Mouse (Mus musculus): ENCODE measurements at regions not wholly inside any gene's neighbourhood (a gene's known extent, or its start where the extent isn't known, plus 50 kb on each side); places are given as distances from the start of the nearest gene placed in this dataset.

GRCm38 (mm10) chr12:71433549-71434200 is 124.0 kb downstream of the Dact1 start:
- H3K27ac ChIP-seq: no peak overlapping the region
- no peak for ATAC-seq (ENCODE audit: low FRiP score, low read depth)
- no peaks in the 10 kb centered on the region for H3K9me3 ChIP-seq
- no peaks in the 10 kb centered on the region for H3K36me3 ChIP-seq
- no peak overlapping the region for H3K4me3 ChIP-seq
- H3K4me1 ChIP-seq: peaks cover 27% of the 10 kb centered on the region
- H3K4me2 ChIP-seq (replicated peaks): no peak overlapping the region
- H3K27me3 ChIP-seq (replicated peaks): no peaks in the 10 kb centered on the region
- 22% methylated on average over 9 of the region's 9 CpGs for WGBS
- no peak overlapping the region for H3K9ac ChIP-seq

GRCm38 (mm10) chr12:71438254-71438653 is 128.6 kb downstream of the Dact1 start:
- Histone ChIP-seq H3K9ac (no peak overlapping the region), H3K27ac (no peak overlapping the region), H3K9me3 (no peaks in the 10 kb centered on the region), H3K27me3 (replicated peaks) (no peaks in the 10 kb centered on the region), H3K4me1 (peaks cover 15% of the 10 kb centered on the region), H3K4me2 (replicated peaks) (no peak overlapping the region), H3K36me3 (no peaks in the 10 kb centered on the region), H3K4me3 (no peak overlapping the region)
- WGBS: 46% methylated on average over 6 of the region's 6 CpGs
- ATAC-seq (ENCODE audit: low FRiP score, low read depth): no peak

- Histone ChIP-seq H3K4me1 (no peaks in the 10 kb centered on the region), H3K9me3 (no peaks in the 10 kb centered on the region), H3K27ac (no peak overlapping the region), H3K36me3 (no peaks in the 10 kb centered on the region), H3K27me3 (replicated peaks) (no peaks in the 10 kb centered on the region), H3K4me2 (replicated peaks) (no peak overlapping the region), H3K4me3 (no peak overlapping the region), H3K9ac (no peak overlapping the region)
- ATAC-seq (ENCODE audit: low FRiP score, low read depth): no peak
- WGBS: 90% methylated on average over 3 of the region's 3 CpGs
Measured at GRCm38 (mm10) chr12:71440863-71441262, 131.2 kb downstream of the Dact1 start.

- Histone ChIP-seq H3K4me3 (no peak overlapping the region), H3K4me2 (replicated peaks) (no peak overlapping the region), H3K27me3 (replicated peaks) (no peaks in the 10 kb centered on the region), H3K27ac (no peak overlapping the region), H3K4me1 (no peaks in the 10 kb centered on the region), H3K36me3 (no peaks in the 10 kb centered on the region), H3K9me3 (no peaks in the 10 kb centered on the region), H3K9ac (no peak overlapping the region)
- WGBS: 96% methylated on average over 5 of the region's 5 CpGs
- no peak for ATAC-seq (ENCODE audit: low FRiP score, low read depth)
Measured at GRCm38 (mm10) chr12:71441272-71441671, 131.6 kb downstream of the Dact1 start.

- WGBS: 84% methylated on average over 8 of the region's 8 CpGs
- H3K4me3 ChIP-seq: no peak overlapping the region
- no peaks in the 10 kb centered on the region for H3K27me3 ChIP-seq (replicated peaks)
- no peaks in the 10 kb centered on the region for H3K36me3 ChIP-seq
- no peak overlapping the region for H3K9ac ChIP-seq
- H3K9me3 ChIP-seq: no peaks in the 10 kb centered on the region
- no peak overlapping the region for H3K4me2 ChIP-seq (replicated peaks)
- no peaks in the 10 kb centered on the region for H3K4me1 ChIP-seq
- H3K27ac ChIP-seq: no peak overlapping the region
- no peak for ATAC-seq (ENCODE audit: low FRiP score, low read depth)
Measured at GRCm38 (mm10) chr12:71446177-71446891, 136.7 kb downstream of the Dact1 start.

GRCm38 (mm10) chr12:71446892-71447268 is 137.2 kb downstream of the Dact1 start:
- no peaks in the 10 kb centered on the region for H3K36me3 ChIP-seq
- no peak overlapping the region for H3K27ac ChIP-seq
- no peak overlapping the region for H3K4me2 ChIP-seq (replicated peaks)
- ATAC-seq (ENCODE audit: low FRiP score, low read depth): no peak
- H3K4me1 ChIP-seq: no peaks in the 10 kb centered on the region
- no peaks in the 10 kb centered on the region for H3K9me3 ChIP-seq
- no peak overlapping the region for H3K4me3 ChIP-seq
- WGBS: 23% methylated on average over 7 of the region's 7 CpGs
- no peak overlapping the region for H3K9ac ChIP-seq
- H3K27me3 ChIP-seq (replicated peaks): no peaks in the 10 kb centered on the region

GRCm38 (mm10) chr12:71449032-71449431 is 139.3 kb downstream of the Dact1 start:
- no peak for ATAC-seq (ENCODE audit: low FRiP score, low read depth)
- 77% methylated on average over 3 of the region's 3 CpGs for WGBS
- H3K36me3 ChIP-seq: no peaks in the 10 kb centered on the region
- no peak overlapping the region for H3K4me3 ChIP-seq
- no peaks in the 10 kb centered on the region for H3K27me3 ChIP-seq (replicated peaks)
- H3K27ac ChIP-seq: no peak overlapping the region
- H3K9me3 ChIP-seq: no peaks in the 10 kb centered on the region
- H3K4me1 ChIP-seq: no peaks in the 10 kb centered on the region
- H3K9ac ChIP-seq: no peak overlapping the region
- no peak overlapping the region for H3K4me2 ChIP-seq (replicated peaks)

- Histone ChIP-seq H3K4me1 (no peaks in the 10 kb centered on the region), H3K36me3 (no peaks in the 10 kb centered on the region), H3K27ac (no peak overlapping the region), H3K9me3 (no peaks in the 10 kb centered on the region), H3K4me2 (replicated peaks) (no peak overlapping the region), H3K4me3 (no peak overlapping the region), H3K9ac (no peak overlapping the region), H3K27me3 (replicated peaks) (no peaks in the 10 kb centered on the region)
- WGBS: 75% methylated on average over 4 of the region's 4 CpGs
- ATAC-seq (ENCODE audit: low FRiP score, low read depth): no peak
Measured at GRCm38 (mm10) chr12:71450128-71450527, 140.4 kb downstream of the Dact1 start.

- H3K4me2 ChIP-seq (replicated peaks): no peak overlapping the region
- H3K4me1 ChIP-seq: no peaks in the 10 kb centered on the region
- ATAC-seq (ENCODE audit: low FRiP score, low read depth): no peak
- no peak overlapping the region for H3K4me3 ChIP-seq
- 84% methylated on average over 14 of the region's 14 CpGs for WGBS
- H3K9me3 ChIP-seq: no peaks in the 10 kb centered on the region
- H3K27ac ChIP-seq: no peak overlapping the region
- no peak overlapping the region for H3K9ac ChIP-seq
- no peaks in the 10 kb centered on the region for H3K27me3 ChIP-seq (replicated peaks)
- no peaks in the 10 kb centered on the region for H3K36me3 ChIP-seq
Measured at GRCm38 (mm10) chr12:71450680-71451463, 141.2 kb downstream of the Dact1 start.

- 77% methylated on average over 6 of the region's 6 CpGs for WGBS
- Histone ChIP-seq H3K4me1 (peaks cover 5% of the 10 kb centered on the region; the same call in 1 of the 2 replicates), H3K9me3 (no peaks in the 10 kb centered on the region), H3K27me3 (replicated peaks) (no peaks in the 10 kb centered on the region), H3K4me3 (no peak overlapping the region), H3K36me3 (no peaks in the 10 kb centered on the region), H3K4me2 (replicated peaks) (no peak overlapping the region), H3K9ac (no peak overlapping the region), H3K27ac (no peak overlapping the region)
- no peak for ATAC-seq (ENCODE audit: low FRiP score, low read depth)
Measured at GRCm38 (mm10) chr12:71456900-71457299, 147.2 kb downstream of the Dact1 start.

- H3K27me3 ChIP-seq (replicated peaks): no peaks in the 10 kb centered on the region
- no peaks in the 10 kb centered on the region for H3K36me3 ChIP-seq
- no peaks in the 10 kb centered on the region for H3K9me3 ChIP-seq
- 65% methylated on average over 12 of the region's 12 CpGs for WGBS
- H3K9ac ChIP-seq: no peak overlapping the region
- H3K4me2 ChIP-seq (replicated peaks): no peak overlapping the region
- no peak overlapping the region for H3K4me3 ChIP-seq
- peaks cover 5% of the 10 kb centered on the region; the same call in 1 of the 2 replicates for H3K4me1 ChIP-seq
- ATAC-seq (ENCODE audit: low FRiP score, low read depth): no peak
- H3K27ac ChIP-seq: no peak overlapping the region
Measured at GRCm38 (mm10) chr12:71458559-71459176, 149.0 kb downstream of the Dact1 start.

- Histone ChIP-seq H3K4me3 (no peak overlapping the region), H3K4me2 (replicated peaks) (no peak overlapping the region), H3K9ac (no peak overlapping the region), H3K4me1 (peaks cover 5% of the 10 kb centered on the region; the same call in 1 of the 2 replicates), H3K27me3 (replicated peaks) (no peaks in the 10 kb centered on the region), H3K36me3 (no peaks in the 10 kb centered on the region), H3K9me3 (no peaks in the 10 kb centered on the region), H3K27ac (no peak overlapping the region)
- 41% methylated on average over 6 of the region's 6 CpGs for WGBS
- ATAC-seq (ENCODE audit: low FRiP score, low read depth): no peak
Measured at GRCm38 (mm10) chr12:71460643-71461042, 151.0 kb downstream of the Dact1 start.
